ENCODE assay signal across 16 mouse cellular contexts in the genomic region with DNA sequence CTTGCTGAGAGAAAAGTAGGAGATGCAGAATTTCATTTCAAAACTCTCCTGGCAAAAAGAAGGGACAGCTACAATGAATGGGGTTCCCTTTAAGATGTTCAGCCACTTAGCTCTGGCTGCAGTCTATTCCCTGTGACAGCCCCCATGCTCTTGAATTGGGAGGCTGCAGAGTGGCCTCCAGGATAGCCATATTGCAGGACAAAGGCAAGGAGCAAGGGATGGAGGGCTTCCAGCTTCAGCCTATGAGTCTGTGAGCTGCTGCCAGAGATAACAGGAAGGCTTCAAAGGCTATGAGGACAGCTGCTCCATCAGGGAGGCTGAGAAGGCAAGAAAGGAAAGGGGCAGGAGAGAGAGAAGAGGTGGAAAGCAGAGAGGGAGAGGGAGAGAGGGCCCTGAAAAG.
DNase-seq lines count a peak whose midpoint lies in the region; ATAC-seq lines count a peak whose summit lies in the region.
"Had no signal": no experiment of that assay in that cellular context is flagged by ENCODE, and none has a peak within 500 bp of the region (broad histone marks: within the 10 kb centered on the region; RNA-seq: fewer than 3 reads in every experiment).

No protein-coding gene starts in this region.

- H3K27ac ChIP-seq in hindbrain, embryonic 10.5 days, result 0 out of 2 replicates have a peak overlapping the region, but pooled peaks have one; percentile 40
- no peak overlapping the region for H3K27ac ChIP-seq in hindbrain, embryonic 12.5 days
- H3K27ac ChIP-seq in midbrain, embryonic 11.5 days (ENCODE audit: low read depth, low read length), result no peak overlapping the region
- no peak overlapping the region for H3K27ac ChIP-seq in midbrain, embryonic 14.5 days (replicated peaks; ENCODE audit: low read depth, low read length)
- H3K27ac ChIP-seq in forebrain, embryonic 12.5 days, result no peak overlapping the region
- H3K27ac ChIP-seq in limb, embryonic 10.5 days, result 0 out of 2 replicates have a peak overlapping the region, but pooled peaks have one; percentile 36
- H3K27ac ChIP-seq: embryonic facial prominence, embryonic 12.5 days; liver, embryonic 13.5 days; lung, embryonic 15.5 days; macrophage; neural tube, embryonic 13.5 days had no signal

- H3K9ac ChIP-seq in hindbrain, embryonic 12.5 days, result no peak overlapping the region
- no peak overlapping the region for H3K9ac ChIP-seq in midbrain, embryonic 11.5 days (ENCODE audit: low read length)
- H3K9ac ChIP-seq in midbrain, embryonic 14.5 days (replicated peaks; ENCODE audit: low read length), result no peak overlapping the region
- H3K9ac ChIP-seq in forebrain, embryonic 12.5 days, result no peak overlapping the region
- H3K9ac ChIP-seq: embryonic facial prominence, embryonic 12.5 days; liver, embryonic 13.5 days; lung, embryonic 15.5 days; neural tube, embryonic 13.5 days had no signal

- H3K4me2 ChIP-seq in hindbrain, embryonic 12.5 days (replicated peaks), result no peak overlapping the region
- H3K4me2 ChIP-seq in midbrain, embryonic 11.5 days, result no peak overlapping the region
- H3K4me2 ChIP-seq in midbrain, embryonic 14.5 days (ENCODE audit: low read length), result no peak overlapping the region
- no peak overlapping the region for H3K4me2 ChIP-seq in forebrain, embryonic 12.5 days
- H3K4me2 ChIP-seq: embryonic facial prominence, embryonic 12.5 days; liver, embryonic 13.5 days; lung, embryonic 15.5 days; neural tube, embryonic 13.5 days had no signal

- no peak overlapping the region for H3K4me3 ChIP-seq in hindbrain, embryonic 10.5 days
- H3K4me3 ChIP-seq in hindbrain, embryonic 12.5 days, result no peak overlapping the region
- no peak overlapping the region for H3K4me3 ChIP-seq in midbrain, embryonic 11.5 days (ENCODE audit: low read depth, low read length)
- no peak overlapping the region for H3K4me3 ChIP-seq in midbrain, embryonic 14.5 days (replicated peaks; ENCODE audit: low read depth, low read length)
- no peak overlapping the region for H3K4me3 ChIP-seq in forebrain, embryonic 12.5 days (replicated peaks)
- no peak overlapping the region for H3K4me3 ChIP-seq in limb, embryonic 10.5 days
- H3K4me3 ChIP-seq: embryonic facial prominence, embryonic 12.5 days; liver, embryonic 13.5 days; lung, embryonic 15.5 days; neural tube, embryonic 13.5 days had no signal

- H3K4me1 ChIP-seq in hindbrain, embryonic 10.5 days (replicated peaks), result peaks cover 15% of the 10 kb centered on the region
- peaks cover 8% of the 10 kb centered on the region for H3K4me1 ChIP-seq in hindbrain, embryonic 12.5 days
- peaks cover 4% of the 10 kb centered on the region for H3K4me1 ChIP-seq in midbrain, embryonic 11.5 days (ENCODE audit: control insufficient read depth, insufficient read depth, low read length)
- peaks cover 9% of the 10 kb centered on the region for H3K4me1 ChIP-seq in midbrain, embryonic 14.5 days (ENCODE audit: control insufficient read depth, insufficient read depth, low read length)
- H3K4me1 ChIP-seq in forebrain, embryonic 12.5 days, result peaks cover 18% of the 10 kb centered on the region
- H3K4me1 ChIP-seq in limb, embryonic 10.5 days, result peaks cover 13% of the 10 kb centered on the region
- H3K4me1 ChIP-seq: embryonic facial prominence, embryonic 12.5 days; liver, embryonic 13.5 days had no signal

- no peak for ATAC-seq in hindbrain, embryonic 12.5 days (ENCODE audit: low FRiP score)
- ATAC-seq in midbrain, embryonic 11.5 days (ENCODE audit: low FRiP score), result peak; percentile 57; the same call in 1 of the 2 replicates
- no peak for ATAC-seq in midbrain, embryonic 14.5 days (ENCODE audit: low FRiP score, low TSS enrichment)
- 0 out of 2 replicates have a peak, but pooled peaks have one; percentile 33 for ATAC-seq in forebrain, embryonic 12.5 days (ENCODE audit: low FRiP score)
- ATAC-seq: Patski had no signal

- H3K9me3 ChIP-seq in hindbrain, embryonic 10.5 days, result no peaks in the 10 kb centered on the region
- no peaks in the 10 kb centered on the region for H3K9me3 ChIP-seq in hindbrain, embryonic 12.5 days (replicated peaks)
- H3K9me3 ChIP-seq in midbrain, embryonic 11.5 days (ENCODE audit: control insufficient read depth, low read length), result no peaks in the 10 kb centered on the region
- H3K9me3 ChIP-seq in midbrain, embryonic 14.5 days (ENCODE audit: control insufficient read depth, low read length), result no peaks in the 10 kb centered on the region
- no peaks in the 10 kb centered on the region for H3K9me3 ChIP-seq in forebrain, embryonic 12.5 days
- H3K9me3 ChIP-seq in limb, embryonic 10.5 days (replicated peaks), result no peaks in the 10 kb centered on the region
- H3K9me3 ChIP-seq: embryonic facial prominence, embryonic 12.5 days; liver, embryonic 13.5 days; lung, embryonic 15.5 days; neural tube, embryonic 13.5 days had no signal

- no peaks in the 10 kb centered on the region for H3K36me3 ChIP-seq in hindbrain, embryonic 10.5 days
- H3K36me3 ChIP-seq in hindbrain, embryonic 12.5 days, result no peaks in the 10 kb centered on the region
- H3K36me3 ChIP-seq in midbrain, embryonic 11.5 days (ENCODE audit: control insufficient read depth, insufficient read depth, low read length), result no peaks in the 10 kb centered on the region
- no peaks in the 10 kb centered on the region for H3K36me3 ChIP-seq in midbrain, embryonic 14.5 days (ENCODE audit: control insufficient read depth, insufficient read depth, low read length)
- H3K36me3 ChIP-seq in forebrain, embryonic 12.5 days (replicated peaks), result no peaks in the 10 kb centered on the region
- no peaks in the 10 kb centered on the region for H3K36me3 ChIP-seq in limb, embryonic 10.5 days
- H3K36me3 ChIP-seq: embryonic facial prominence, embryonic 12.5 days; liver, embryonic 13.5 days; lung, embryonic 15.5 days; neural tube, embryonic 13.5 days had no signal

- DNase-seq in hindbrain, embryonic 10.5 days (ENCODE audit: low spot score), result no peak
- no peak for DNase-seq in midbrain, embryonic 11.5 days (ENCODE audit: low spot score, missing footprints)
- no peak for DNase-seq in midbrain, embryonic 14.5 days
- no peak for DNase-seq in limb, embryonic 10.5 days (ENCODE audit: low spot score)
- no peak for DNase-seq in heart, postnatal 4 days
- DNase-seq: cerebellum, postnatal 25 days; kidney, adult 9 months; liver, embryonic 13.5 days; thymus, postnatal 25 days had no signal

- no peaks in the 10 kb centered on the region for H3K27me3 ChIP-seq in hindbrain, embryonic 10.5 days (ENCODE audit: insufficient read depth, poor library complexity, severe bottlenecking)
- no peaks in the 10 kb centered on the region for H3K27me3 ChIP-seq in hindbrain, embryonic 12.5 days
- H3K27me3 ChIP-seq in midbrain, embryonic 11.5 days (ENCODE audit: control insufficient read depth, insufficient read depth, low read length), result no peaks in the 10 kb centered on the region
- H3K27me3 ChIP-seq in midbrain, embryonic 14.5 days (ENCODE audit: control insufficient read depth, insufficient read depth, low read length), result no peaks in the 10 kb centered on the region
- H3K27me3 ChIP-seq in forebrain, embryonic 12.5 days, result no peaks in the 10 kb centered on the region
- H3K27me3 ChIP-seq in limb, embryonic 10.5 days (ENCODE audit: low read depth, poor library complexity, severe bottlenecking), result no peaks in the 10 kb centered on the region
- H3K27me3 ChIP-seq: embryonic facial prominence, embryonic 12.5 days; liver, embryonic 13.5 days; lung, embryonic 15.5 days; neural tube, embryonic 13.5 days; Patski had no signal

Comparison
In these comparisons a context has a peak if more than half of its experiments do, and no peak if none do; other contexts are left out.
1. H3K27ac ChIP-seq: peak in hindbrain, embryonic 10.5 days (single experiment) and limb, embryonic 10.5 days (single experiment); none in hindbrain, embryonic 12.5 days (single experiment), midbrain, embryonic 11.5 days (single experiment), midbrain, embryonic 14.5 days (single experiment) and forebrain, embryonic 12.5 days (single experiment).
2. ATAC-seq: peak in midbrain, embryonic 11.5 days (single experiment) and forebrain, embryonic 12.5 days (single experiment); none in hindbrain, embryonic 12.5 days (single experiment) and midbrain, embryonic 14.5 days (single experiment).